Mouse (Mus musculus): ENCODE results near the gene Hadh. TPM values are rescaled to one million over a fixed set of nuclear protein-coding genes. Genes with fewer than 3 reads are reported as not detected.

The Hadh gene
- total RNA-seq, 4 experiments from 2014 or later = 22.9 to 28.0 (median 26.1) TPM

GRCm38 (mm10) chr3:131218636-131219390 lies 53.1 kb downstream of the Hadh start:
- no peak for DNase-seq (ENCODE audit: low spot score in 2 of 2)

DNA sequence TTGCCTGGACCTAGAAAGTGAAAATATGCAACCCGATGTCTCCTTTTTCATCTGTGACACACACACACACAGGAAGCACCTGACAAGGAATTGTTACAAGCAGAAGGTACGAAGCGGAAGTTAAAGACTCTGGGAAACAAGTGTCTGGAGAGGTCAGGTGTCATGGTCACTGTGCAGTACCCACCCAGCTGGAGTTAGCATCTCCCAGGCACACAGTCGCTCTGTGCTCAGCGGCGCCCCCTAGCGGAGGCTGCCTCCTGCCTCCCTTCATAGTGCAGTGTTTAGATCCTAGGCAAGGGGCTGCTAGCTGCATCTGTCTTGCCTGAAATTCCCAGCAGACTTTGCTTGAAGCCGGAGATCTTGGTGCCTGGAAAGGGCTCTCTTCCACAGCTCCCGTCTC lies 57.1 kb downstream of the Hadh start:
- DNase-seq (ENCODE audit: low spot score in 2 of 2) = no peak

GRCm38 (mm10) chr3:131214060-131214658 lies 57.7 kb downstream of the Hadh start:
- no peak for DNase-seq (ENCODE audit: low spot score in 2 of 2)

DNA sequence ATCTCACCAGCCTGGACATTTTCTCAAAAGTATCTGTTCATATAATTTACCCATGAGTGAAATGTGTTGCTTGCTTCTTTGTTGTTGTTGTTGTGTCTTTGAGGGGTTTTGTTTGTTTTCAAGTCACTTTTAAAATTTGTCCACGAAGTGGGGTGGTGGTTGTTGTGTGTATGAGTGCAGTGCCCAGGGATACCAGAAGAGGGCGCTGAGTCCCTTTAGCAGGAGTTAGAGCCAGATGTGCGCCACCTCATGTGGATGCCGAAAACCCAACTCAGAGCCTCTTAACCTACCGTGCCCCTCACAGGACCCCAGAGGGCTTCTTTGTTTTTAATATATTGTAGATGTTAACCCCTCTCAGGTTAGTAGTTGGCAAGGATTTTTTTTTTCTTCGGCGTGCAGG lies 59.7 kb downstream of the Hadh start:
- DNase-seq (ENCODE audit: low spot score in 2 of 2) = no peak

- DNase-seq (ENCODE audit: low spot score in 2 of 2) = no peak
Measured at GRCm38 (mm10) chr3:131208265-131208891, 63.5 kb downstream of the Hadh start.

- no peak for DNase-seq (ENCODE audit: low spot score in 2 of 2)
Measured at GRCm38 (mm10) chr3:131207846-131208245, 64.1 kb downstream of the Hadh start.

DNA sequence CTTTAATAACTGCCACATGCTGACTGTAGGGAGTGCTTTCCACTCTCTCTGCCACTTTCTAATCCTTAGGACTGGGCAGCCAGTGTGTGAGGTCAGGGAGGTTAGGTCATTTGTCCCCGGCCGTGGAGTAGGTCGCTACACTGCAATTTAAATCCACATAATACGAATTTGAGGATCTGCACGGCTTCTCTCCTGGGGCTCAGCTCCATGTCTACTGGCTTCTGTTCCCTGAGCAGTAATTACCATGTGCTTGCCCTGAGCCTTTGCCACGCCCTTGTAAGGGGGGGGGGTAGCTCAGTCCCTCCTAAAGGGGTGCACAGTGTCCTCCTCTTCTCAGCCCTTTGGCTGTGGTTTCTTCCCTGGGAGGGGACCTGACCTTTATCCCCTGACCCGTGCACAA lies 69.6 kb downstream of the Hadh start:
- no peak for DNase-seq (ENCODE audit: low spot score in 2 of 2)

DNA sequence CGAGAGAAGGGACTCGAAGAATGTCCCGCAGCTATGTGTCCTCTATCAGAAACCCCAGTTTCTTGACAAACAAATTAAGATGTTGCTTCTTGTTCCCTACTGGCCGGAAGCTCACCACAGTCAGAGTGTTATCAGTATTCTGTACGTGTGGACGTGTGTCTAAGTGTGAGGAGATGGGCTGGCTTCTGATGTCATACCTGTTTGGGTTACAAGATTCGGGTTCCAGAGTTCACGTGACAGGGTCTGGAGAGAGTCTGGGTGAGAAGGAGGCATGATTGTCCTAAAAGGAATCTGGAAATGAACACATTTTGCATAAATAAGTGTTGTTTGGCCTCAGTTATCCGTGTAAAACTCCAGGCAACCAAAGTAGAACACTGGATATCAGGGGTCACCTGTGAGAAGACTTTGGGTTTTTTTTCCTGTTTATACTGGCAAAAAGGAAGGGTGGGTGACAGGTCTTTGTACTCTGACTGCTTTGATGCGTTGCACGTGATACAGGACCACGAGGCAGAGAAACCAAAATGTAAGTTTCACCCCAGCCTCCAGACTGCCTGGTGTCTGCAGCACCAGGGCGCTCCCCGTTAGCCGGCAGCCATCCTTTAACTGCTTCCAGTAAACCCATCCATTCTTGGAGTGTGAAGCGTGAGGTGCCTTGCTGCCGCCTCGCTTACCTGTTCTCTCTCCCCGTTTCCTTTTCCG lies 72.2 kb downstream of the Hadh start:
- no peak for DNase-seq (ENCODE audit: low spot score in 2 of 2)

DNA sequence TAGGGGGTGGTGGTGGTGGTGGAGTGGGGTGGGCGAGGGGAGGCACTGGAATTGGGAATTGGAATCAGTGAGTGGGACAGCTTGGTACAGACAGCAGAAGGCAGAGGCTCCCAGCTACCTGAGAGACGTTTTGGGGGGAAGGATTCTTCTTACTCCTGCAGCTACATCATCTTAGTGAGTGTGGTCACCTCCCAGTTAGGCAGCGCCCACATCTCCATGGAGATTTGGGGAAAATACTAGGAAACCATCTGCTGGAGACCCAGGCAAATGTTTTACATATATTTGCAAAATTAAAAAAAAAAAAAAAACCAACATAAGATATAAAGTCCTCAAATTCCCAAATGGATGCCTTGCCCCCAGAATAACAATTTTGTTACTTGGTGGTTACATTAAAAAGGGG lies 72.9 kb downstream of the Hadh start:
- no peak for DNase-seq (ENCODE audit: low spot score in 2 of 2)

- DNase-seq (ENCODE audit: low spot score in 2 of 2) = no peak
Measured at GRCm38 (mm10) chr3:131196507-131197019, 75.3 kb downstream of the Hadh start.

DNA sequence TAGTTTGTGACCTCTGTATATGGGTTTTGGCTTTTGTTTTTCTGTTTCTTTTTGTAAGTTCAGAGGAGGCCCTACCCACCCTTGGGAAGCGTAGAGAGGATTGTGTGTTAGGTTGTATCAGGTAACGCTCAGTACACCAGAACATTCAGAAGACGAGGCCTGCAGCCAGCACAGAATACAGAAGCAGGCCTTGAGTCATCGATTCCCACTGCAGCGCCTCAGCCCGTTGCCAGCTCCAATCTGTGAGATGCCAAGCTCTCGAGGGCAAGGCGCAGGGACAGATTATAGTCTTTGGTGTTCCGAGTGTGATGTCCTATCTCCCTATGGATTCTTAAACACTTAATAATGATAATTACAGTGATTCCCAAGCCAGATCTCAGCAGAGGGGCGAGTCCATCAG lies 75.9 kb downstream of the Hadh start:
- DNase-seq (ENCODE audit: low spot score in 2 of 2) = no peak

DNA sequence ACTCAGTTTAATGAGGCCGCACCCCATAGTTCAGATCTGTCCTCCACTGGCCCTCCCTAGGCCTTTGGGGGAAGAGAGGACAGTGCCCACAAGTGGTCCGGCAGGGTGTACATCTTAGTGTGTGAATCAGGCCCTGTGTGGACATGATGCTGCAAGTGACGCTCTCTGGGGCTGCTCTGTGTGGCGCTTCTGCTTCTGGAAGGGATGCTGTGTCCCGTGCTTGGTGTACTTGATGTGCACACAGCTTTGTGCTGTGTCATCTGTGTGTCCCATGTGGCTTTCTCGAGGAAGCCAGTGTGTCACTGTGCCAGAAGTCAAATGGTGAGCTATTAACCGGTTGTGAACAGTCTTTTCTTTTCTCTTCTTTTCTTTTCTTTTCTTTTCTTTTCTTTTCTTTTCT lies 80.4 kb downstream of the Hadh start:
- no peak for DNase-seq (ENCODE audit: low spot score in 2 of 2)

DNA sequence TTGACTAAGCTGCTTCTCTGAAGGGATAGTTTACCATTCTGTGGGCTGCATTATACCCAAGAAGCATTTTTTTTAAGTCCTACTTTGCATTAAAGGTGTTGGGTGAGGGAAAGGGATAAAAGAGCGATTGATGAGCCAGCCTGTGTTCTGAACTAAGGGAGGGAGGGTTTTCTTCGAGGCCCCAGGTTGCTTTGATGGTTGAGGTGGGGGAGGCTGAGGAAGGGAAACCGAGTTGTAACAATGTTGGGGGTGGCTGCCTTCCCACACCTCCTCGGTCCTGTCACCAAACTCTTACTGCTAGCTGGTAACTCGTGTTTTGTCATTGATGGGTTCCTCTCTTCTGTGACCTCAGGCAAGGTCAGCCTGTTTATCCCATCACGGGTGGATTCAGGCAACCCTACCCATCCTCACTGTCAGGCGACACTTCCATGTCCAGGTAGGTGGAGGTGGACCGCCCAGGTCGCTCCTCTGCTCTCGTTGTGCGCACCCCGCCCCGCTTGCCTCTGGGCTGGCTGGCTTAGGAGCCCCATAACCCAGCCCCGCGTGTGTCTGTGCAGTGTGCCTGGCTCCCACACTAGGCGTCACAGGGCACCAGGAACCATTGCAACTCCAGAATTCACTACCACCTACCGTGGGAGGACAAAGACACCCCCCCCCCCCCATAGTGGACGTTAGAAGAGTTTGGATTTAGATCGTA lies 81.1 kb downstream of the Hadh start:
- DNase-seq (ENCODE audit: low spot score in 2 of 2) = no peak

DNA sequence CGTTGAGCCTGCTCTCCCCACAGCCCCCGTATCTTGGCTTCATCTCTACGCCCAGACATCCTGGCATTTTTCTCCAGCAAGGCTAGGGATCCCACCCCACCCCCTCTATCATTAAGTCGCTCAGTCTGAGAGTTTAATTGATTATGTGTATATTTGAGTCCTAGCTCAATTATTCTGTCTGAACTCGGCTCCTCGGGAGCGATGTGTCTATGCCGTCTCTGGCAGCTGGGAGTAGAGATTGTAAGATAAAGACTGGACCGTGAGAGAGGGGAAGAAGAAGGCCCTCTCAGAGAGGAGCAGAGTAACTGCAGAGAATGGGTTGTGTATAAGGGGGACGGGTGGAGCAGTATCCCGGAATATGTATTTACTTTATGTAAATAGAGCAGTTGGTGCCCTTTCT lies 81.7 kb downstream of the Hadh start:
- no peak for DNase-seq (ENCODE audit: low spot score in 2 of 2)

- no peak for DNase-seq (ENCODE audit: low spot score in 2 of 2)
Measured at GRCm38 (mm10) chr3:131186193-131186592, 85.7 kb downstream of the Hadh start.

Other genes with a start within 250 kb of the Hadh start
- 1 to 10 TPM; 7.4 to 7.6 (median 7.4) TPM for gene Lef1, start 161.6 kb downstream of the Hadh start, total RNA-seq (2022)
- gene Cyp2u1, start 31.1 kb upstream of the Hadh start, total RNA-seq (2022) = 10 to 100 TPM; 17.0 to 20.6 (median 19.0) TPM
- 1 to 10 TPM; 1.6 to 4.5 (median 2.7) TPM for gene Sgms2, start 219.3 kb upstream of the Hadh start, total RNA-seq (2022)

All from left cerebral cortex, adult 8-10 months (tissue).